Mouse (Mus musculus) liver, embryonic 12.5 days (tissue): Measurements from ENCODE around the gene Chmp3. TPM values are rescaled to one million over a fixed set of nuclear protein-coding genes. Genes with fewer than 3 reads are reported as not detected.
A peak's percentile ranks its signal among the peaks of the same experiment; 100 is the strongest.

Source experiments
- ATAC-seq: fragments of 200-750 bp; cut with Nextera tagmentation; 2 replicates; pipeline ENCODE4 v1.8.0; 2017; ENCODE audit warnings: moderate number of reproducible peaks, mild to moderate bottlenecking, moderate library complexity
- H3K27ac ChIP-seq: fragments of 300-500 bp; sonication (generic); 2 replicates; pipeline ENCODE4 v1.5.1; 2016; ENCODE audit warnings: mild to moderate bottlenecking
- H3K27me3 ChIP-seq: fragments of 300-500 bp; sonication (generic); replicated peaks from 2 replicates; pipeline ENCODE4 v1.6.1; 2016; ENCODE audit warnings: mild to moderate bottlenecking, moderate library complexity
- H3K36me3 ChIP-seq: fragments of 300-500 bp; sonication (generic); 2 replicates; pipeline ENCODE4 v1.6.1; 2016; ENCODE audit warnings: mild to moderate bottlenecking, moderate library complexity
- H3K4me1 ChIP-seq: fragments of 300-500 bp; sonication (generic); 2 replicates; pipeline ENCODE4 v1.6.1; 2016
- H3K4me2 ChIP-seq: fragments of 300-500 bp; sonication (generic); 2 replicates; pipeline ENCODE4 v1.6.1; 2016; ENCODE audit warnings: mild to moderate bottlenecking, moderate library complexity
- H3K4me3 ChIP-seq: fragments of 300-500 bp; sonication (generic); 2 replicates; pipeline ENCODE4 v1.5.1; 2016; ENCODE audit warnings: mild to moderate bottlenecking, moderate library complexity
- H3K9ac ChIP-seq: fragments of 300-500 bp; sonication (generic); 2 replicates; pipeline ENCODE4 v1.6.1; 2016; ENCODE audit warnings: mild to moderate bottlenecking, moderate library complexity
- H3K9me3 ChIP-seq: fragments of 300-500 bp; sonication (generic); replicated peaks from 2 replicates; pipeline ENCODE4 v1.6.1; 2016; ENCODE audit warnings: mild to moderate bottlenecking, moderate library complexity
- WGBS: fragments of 180-500 bp; shearing (Covaris S2); methylation state at CpG from one replicate; pipeline ENCODE4 v1.1.7; 2016; ENCODE audit not compliant: insufficient replicate concordance; 5-methylcytosine and 5-hydroxymethylcytosine counted together
- polyA plus RNA-seq: library from polyadenylated mRNA; unstranded; fragments of >200 nt; fragmentation: Nextera tagmentation; extraction: Ambion mirVana; gene quantifications from 2 replicates; pipeline ENCODE4 v1.2.1, GENCODE M21; 2016

Gene Chmp3
- polyA plus RNA-seq, 1 experiment from 2014 or later = 39.5 TPM

GRCm38 (mm10) chr6:71613225-71613624, 69.6 kb downstream of the Chmp3 start:
- Histone ChIP-seq H3K36me3 (peaks cover 86% of the 10 kb centered on the region), H3K4me1 (peaks cover 29% of the 10 kb centered on the region), H3K27me3 (no peaks in the 10 kb centered on the region), H3K9ac (no peak overlapping the region), H3K4me3 (no peak overlapping the region), H3K4me2 (no peak overlapping the region), H3K27ac (no peak overlapping the region), H3K9me3 (no peaks in the 10 kb centered on the region)
- no peak for ATAC-seq

- Histone ChIP-seq H3K4me2 (no peak overlapping the region), H3K4me3 (no peak overlapping the region), H3K4me1 (no peaks in the 10 kb centered on the region), H3K27ac (no peak overlapping the region), H3K36me3 (peaks cover 88% of the 10 kb centered on the region), H3K9me3 (no peaks in the 10 kb centered on the region), H3K9ac (no peak overlapping the region), H3K27me3 (no peaks in the 10 kb centered on the region)
- ATAC-seq = no peak
- WGBS = 78% methylated on average over 5 of the region's 5 CpGs
Measured at GRCm38 (mm10) chr6:71616959-71617358, 73.4 kb downstream of the Chmp3 start.

- Histone ChIP-seq H3K9me3 (no peaks in the 10 kb centered on the region), H3K4me2 (no peak overlapping the region), H3K4me1 (no peaks in the 10 kb centered on the region), H3K27me3 (no peaks in the 10 kb centered on the region), H3K27ac (no peak overlapping the region), H3K9ac (no peak overlapping the region), H3K4me3 (no peak overlapping the region), H3K36me3 (peaks cover 96% of the 10 kb centered on the region)
- ATAC-seq = no peak
- WGBS = 90% methylated on average over 5 of the region's 5 CpGs
Measured at GRCm38 (mm10) chr6:71621551-71621950, 78.0 kb downstream of the Chmp3 start.

GRCm38 (mm10) chr6:71621981-71622380, 78.4 kb downstream of the Chmp3 start:
- H3K4me3 ChIP-seq = no peak overlapping the region

GRCm38 (mm10) chr6:71624723-71625122, 81.1 kb downstream of the Chmp3 start:
- Histone ChIP-seq H3K9ac (no peak overlapping the region), H3K4me2 (no peak overlapping the region), H3K27ac (no peak overlapping the region), H3K4me3 (no peak overlapping the region), H3K4me1 (peaks cover 11% of the 10 kb centered on the region; the same call in 1 of the 2 replicates), H3K9me3 (no peaks in the 10 kb centered on the region), H3K36me3 (peaks cover 88% of the 10 kb centered on the region), H3K27me3 (no peaks in the 10 kb centered on the region)
- ATAC-seq = no peak

More at GRCm38 (mm10) chr6:71621981-71622380, 78.4 kb downstream of the Chmp3 start:
- WGBS = 87% methylated on average over 5 of the region's 5 CpGs
- Histone ChIP-seq H3K4me2 (no peak overlapping the region), H3K27me3 (no peaks in the 10 kb centered on the region), H3K9me3 (no peaks in the 10 kb centered on the region), H3K9ac (no peak overlapping the region), H3K4me1 (peaks cover under 1% of the 10 kb centered on the region; the same call in 1 of the 2 replicates), H3K36me3 (peaks cover 96% of the 10 kb centered on the region), H3K27ac (no peak overlapping the region)
- ATAC-seq = no peak

GRCm38 (mm10) chr6:71625984-71626383, 82.4 kb downstream of the Chmp3 start:
- Histone ChIP-seq H3K4me3 (no peak overlapping the region), H3K27ac (no peak overlapping the region), H3K4me2 (no peak overlapping the region), H3K9ac (no peak overlapping the region), H3K4me1 (peaks cover 23% of the 10 kb centered on the region), H3K36me3 (peaks cover 89% of the 10 kb centered on the region), H3K9me3 (no peaks in the 10 kb centered on the region), H3K27me3 (no peaks in the 10 kb centered on the region)
- ATAC-seq = no peak
- WGBS = 86% methylated on average over 2 of the region's 2 CpGs

- H3K27me3 ChIP-seq = no peaks in the 10 kb centered on the region
- peaks cover 32% of the 10 kb centered on the region for H3K4me1 ChIP-seq
- H3K9ac ChIP-seq = no peak overlapping the region
- no peak overlapping the region; the same call in 1 of the 2 replicates for H3K27ac ChIP-seq
- no peak overlapping the region for H3K4me2 ChIP-seq
- no peaks in the 10 kb centered on the region for H3K9me3 ChIP-seq
- H3K4me3 ChIP-seq = no peak overlapping the region
- no peak for ATAC-seq
- peaks cover 75% of the 10 kb centered on the region for H3K36me3 ChIP-seq
Measured at GRCm38 (mm10) chr6:71627325-71627724, 83.7 kb downstream of the Chmp3 start.

- H3K4me1 ChIP-seq = peaks cover 32% of the 10 kb centered on the region
- peak overlapping the region; percentile 96 for H3K9ac ChIP-seq
- H3K4me2 ChIP-seq = peak overlapping the region; percentile 86
- ATAC-seq = no peak
- H3K36me3 ChIP-seq = peaks cover 38% of the 10 kb centered on the region
- no peaks in the 10 kb centered on the region for H3K9me3 ChIP-seq
- H3K27ac ChIP-seq = no peak overlapping the region
- WGBS = 8% methylated on average over 2 of the region's 2 CpGs
- H3K27me3 ChIP-seq = no peaks in the 10 kb centered on the region
- peak overlapping the region; percentile 88 for H3K4me3 ChIP-seq
Measured at GRCm38 (mm10) chr6:71631196-71631595, 87.6 kb downstream of the Chmp3 start.

- 3% methylated on average over 42 of the region's 42 CpGs for WGBS
- H3K4me3 ChIP-seq = peak overlapping the region; percentile 88
- peak overlapping the region; percentile 96 for H3K27ac ChIP-seq
- no peaks in the 10 kb centered on the region for H3K9me3 ChIP-seq
- 0 out of 2 replicates have a peak, but pooled peaks have one; percentile 6 for ATAC-seq
- H3K4me2 ChIP-seq = peak overlapping the region; percentile 86
- peaks cover 32% of the 10 kb centered on the region for H3K36me3 ChIP-seq
- peaks cover 4% of the 10 kb centered on the region for H3K27me3 ChIP-seq
- H3K9ac ChIP-seq = peak overlapping the region; percentile 96
- H3K4me1 ChIP-seq = peaks cover 32% of the 10 kb centered on the region
Measured at GRCm38 (mm10) chr6:71631706-71632461, 88.3 kb downstream of the Chmp3 start.

Other genes starting within 250 kb of the Chmp3 start
- gene Smyd1, start 221.6 kb upstream of the Chmp3 start, polyA plus RNA-seq = 0.17 and 0.23 TPM in 2 replicates
- not detected in 2 replicates for gene Cd8b1, start 221.0 kb upstream of the Chmp3 start, polyA plus RNA-seq
- gene Cd8a, start 170.4 kb upstream of the Chmp3 start, polyA plus RNA-seq = not detected in 2 replicates
- gene Rmnd5a, start 103.2 kb upstream of the Chmp3 start, polyA plus RNA-seq = 11.6 and 12.3 TPM in 2 replicates
- 11.0 and 11.2 TPM in 2 replicates for gene Rnf103, start 49.9 kb upstream of the Chmp3 start, polyA plus RNA-seq
- 22.6 and 24.5 TPM in 2 replicates for gene Kdm3a, start 89.2 kb downstream of the Chmp3 start, polyA plus RNA-seq
- 5.6 and 5.9 TPM in 2 replicates for gene Reep1, start 163.8 kb downstream of the Chmp3 start, polyA plus RNA-seq